Mouse (Mus musculus) olfactory bulb, adult 2 months (tissue): Measurements from ENCODE around the gene Nr1i3. TPM values are rescaled to one million over a fixed set of nuclear protein-coding genes. Genes with fewer than 3 reads are reported as not detected.

Experiments
- H3K27ac ChIP-seq: fragments of 200-500 bp; 2 replicates; pipeline ENCODE4 v1.5.1; 2012; ENCODE audit warnings: low read depth, low read length; ENCODE audit not compliant: insufficient read depth
- H3K4me1 ChIP-seq: fragments of 200-500 bp; 2 replicates; pipeline ENCODE4 v1.6.1; 2012; ENCODE audit warnings: low read length; ENCODE audit not compliant: control insufficient read depth, insufficient read depth
- H3K4me3 ChIP-seq: fragments of 200-500 bp; 2 replicates; pipeline ENCODE4 v1.5.1; 2012; ENCODE audit warnings: mild to moderate bottlenecking, low read depth, low read length, moderate library complexity; ENCODE audit not compliant: insufficient read depth
- CTCF ChIP-seq: fragments of 200-500 bp; IDR thresholded peaks from 2 replicates; pipeline ENCODE4 v1.5.1; 2012; ENCODE audit warnings: low read depth, mild to moderate bottlenecking, low read length, moderate library complexity; ENCODE audit not compliant: insufficient read depth
- POLR2A ChIP-seq: fragments of 200-500 bp; IDR thresholded peaks from 2 replicates; pipeline ENCODE4 v1.6.1; 2012; ENCODE audit warnings: mild to moderate bottlenecking, low read depth, low read length, moderate library complexity; ENCODE audit not compliant: insufficient read depth
- WGBS: fragments of 180-500 bp; shearing (Covaris S2); methylation state at CpG from one replicate; pipeline ENCODE4 v1.1.7; 2018; 5-methylcytosine and 5-hydroxymethylcytosine counted together
- polyA plus RNA-seq: library from polyadenylated mRNA; stranded (reverse); fragments of >200 nt; gene quantifications from 2 replicates; pipeline ENCODE4 v1.2.4, GENCODE M21; 2012; ENCODE audit warnings: low replicate concordance; ENCODE audit not compliant: missing spikeins, insufficient read depth, insufficient read length

Gene Nr1i3
- polyA plus RNA-seq, 1 experiment = not detected

DNA sequence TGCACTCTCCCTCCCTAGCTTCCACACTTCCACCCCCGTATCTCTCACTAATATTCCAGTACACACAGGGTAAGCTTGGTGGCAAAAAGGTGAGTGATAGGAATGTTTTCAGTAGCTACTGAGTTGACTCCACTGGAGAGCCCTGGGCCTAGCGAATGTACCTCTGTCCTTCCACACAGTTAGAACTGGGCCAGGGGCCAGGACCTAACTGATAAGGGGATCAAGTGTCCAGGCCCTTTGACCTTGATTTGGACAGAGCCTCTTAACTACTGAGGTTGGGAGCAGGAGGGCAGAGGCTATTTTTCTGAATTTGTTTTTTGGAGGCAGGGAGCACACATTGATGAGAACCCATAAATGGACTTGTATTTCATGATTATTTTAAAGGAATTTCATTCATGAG is 10.0 kb downstream of the Nr1i3 start:
- TF ChIP-seq CTCF (no peak), POLR2A (no peak)
- WGBS = 94% methylated on average over 2 of the region's 2 CpGs
- no peak overlapping the region for H3K27ac ChIP-seq
- H3K4me1 ChIP-seq = peaks cover 14% of the 10 kb centered on the region
- no peak overlapping the region for H3K4me3 ChIP-seq

DNA sequence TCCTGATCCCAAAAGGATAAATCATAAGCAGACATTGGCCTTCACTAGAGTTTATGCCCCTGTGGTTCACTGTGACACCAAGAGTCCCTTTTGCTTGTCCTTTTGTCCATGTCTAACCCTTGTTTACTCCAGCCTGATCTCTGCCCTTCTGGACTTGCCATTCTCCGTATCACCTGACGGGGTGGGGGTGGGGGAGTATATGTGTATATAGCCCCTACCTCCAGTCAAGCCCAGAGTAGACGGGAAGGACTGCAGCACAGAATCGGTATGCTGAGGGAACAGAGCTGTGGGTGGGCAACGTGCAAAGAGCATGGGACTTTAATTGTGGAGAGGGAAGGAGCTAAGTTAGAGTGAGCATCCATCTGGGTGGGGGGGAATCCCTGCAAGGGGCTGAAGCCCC is 11.1 kb downstream of the Nr1i3 start, which contains the start of gene Apoa2:
TSS of gene Apoa2 (plus strand) at position 198 of the 400 bp plus-strand sequence.
- 84% methylated on average over 5 of the region's 5 CpGs for WGBS
- Histone ChIP-seq H3K4me3 (no peak within 1 kb of the TSS), H3K4me1 (peaks cover 14% of the 10 kb centered on the region), H3K27ac (no peak within 1 kb of the TSS)
- TF ChIP-seq CTCF = no peak
- TF ChIP-seq POLR2A = no peak

DNA sequence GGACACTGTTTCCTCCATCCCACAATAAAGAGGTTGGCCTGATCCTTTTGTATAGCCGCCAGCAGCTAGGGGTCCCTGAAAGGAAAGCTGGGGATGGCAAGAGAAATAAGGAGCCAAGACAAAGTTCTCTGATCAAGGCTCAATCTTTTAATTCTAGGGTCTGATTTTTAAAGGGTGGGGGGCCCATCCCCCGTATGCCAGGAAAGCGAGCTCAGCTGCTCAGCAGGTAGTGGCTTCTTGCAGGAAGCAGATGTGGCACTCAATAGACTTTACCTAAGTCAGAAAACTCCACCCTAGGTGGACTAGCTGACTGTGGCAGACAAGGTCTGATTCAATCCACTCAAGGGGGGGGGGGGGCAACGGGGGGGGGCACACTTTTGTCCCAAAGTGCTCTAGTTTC is 13.0 kb downstream of the Nr1i3 start:
- Histone ChIP-seq H3K4me3 (no peak overlapping the region), H3K27ac (no peak overlapping the region), H3K4me1 (peaks cover under 1% of the 10 kb centered on the region; the same call in 1 of the 2 replicates)
- WGBS = 58% methylated on average over 4 of the region's 4 CpGs
- no peak for TF ChIP-seq CTCF
- no peak for TF ChIP-seq POLR2A

DNA sequence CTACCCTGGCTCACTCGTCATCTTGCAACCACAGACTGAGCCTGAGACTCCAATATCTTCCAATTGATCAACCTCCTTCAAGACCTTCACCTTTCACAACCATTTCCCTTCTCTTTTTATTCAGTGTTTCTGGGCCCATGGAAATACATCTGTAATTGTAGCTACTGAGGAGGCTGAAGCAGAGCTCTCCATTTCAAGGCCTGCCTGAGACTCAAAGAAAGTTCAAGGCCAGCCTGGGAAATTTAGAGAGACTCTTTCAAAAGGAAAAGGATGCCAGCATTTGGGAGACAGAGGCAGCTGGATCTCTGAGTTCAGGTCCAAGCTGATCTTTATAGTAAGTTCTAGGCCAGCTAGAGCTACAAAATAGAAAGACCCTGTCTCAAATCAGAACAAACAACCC is 14.1 kb downstream of the Nr1i3 start:
- no peak overlapping the region for H3K27ac ChIP-seq
- TF ChIP-seq CTCF = no peak
- TF ChIP-seq POLR2A = no peak
- WGBS = 90% methylated on average over 1 of the region's 1 CpGs
- no peak overlapping the region for H3K4me3 ChIP-seq
- H3K4me1 ChIP-seq = no peaks in the 10 kb centered on the region

DNA sequence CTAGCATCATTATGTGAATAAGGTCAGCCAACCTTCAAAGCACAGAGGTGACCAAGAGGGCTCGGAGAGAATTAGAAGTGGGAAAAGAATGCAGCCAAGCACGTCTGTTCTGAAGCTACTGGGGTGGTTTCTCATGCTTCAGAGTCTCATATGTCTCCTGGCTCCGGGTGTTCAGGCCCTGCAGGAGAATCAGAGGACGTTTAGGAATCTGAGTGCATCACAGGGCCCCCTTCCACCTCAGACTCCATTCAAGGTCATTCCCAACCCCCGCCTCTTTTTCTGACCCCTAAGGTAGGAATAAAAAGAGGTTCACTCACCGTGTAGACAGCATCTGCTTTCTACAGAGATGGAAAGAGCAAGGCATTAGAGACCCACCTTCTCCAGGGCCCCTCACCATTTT is 16.0 kb downstream of the Nr1i3 start:
- 57% methylated on average over 6 of the region's 6 CpGs for WGBS
- Histone ChIP-seq H3K4me1 (no peaks in the 10 kb centered on the region), H3K27ac (no peak overlapping the region), H3K4me3 (no peak overlapping the region)
- TF ChIP-seq CTCF = no peak
- no peak for TF ChIP-seq POLR2A

DNA sequence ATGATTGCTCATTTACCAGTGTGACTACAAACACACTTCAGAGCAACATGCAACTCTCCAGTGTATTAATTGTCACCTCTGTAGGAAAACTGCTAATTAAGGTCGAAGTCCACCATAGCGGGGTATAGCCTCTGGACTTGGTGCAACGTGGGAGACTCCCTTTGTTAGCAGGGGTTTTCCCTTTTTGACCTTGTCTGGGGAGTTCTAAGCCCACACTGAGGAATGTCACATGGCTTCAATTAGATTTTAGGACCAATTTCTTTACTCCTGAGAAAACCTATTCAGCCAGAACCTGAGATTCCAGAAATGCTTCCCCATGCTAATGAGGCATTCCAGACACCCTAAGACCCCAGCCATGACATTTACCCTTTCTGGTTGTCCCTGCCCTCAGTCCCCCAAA is 16.4 kb downstream of the Nr1i3 start:
- no peak overlapping the region for H3K4me3 ChIP-seq
- no peak for TF ChIP-seq POLR2A
- no peak for TF ChIP-seq CTCF
- H3K27ac ChIP-seq = no peak overlapping the region
- H3K4me1 ChIP-seq = no peaks in the 10 kb centered on the region
- WGBS = 42% methylated on average over 3 of the region's 3 CpGs

DNA sequence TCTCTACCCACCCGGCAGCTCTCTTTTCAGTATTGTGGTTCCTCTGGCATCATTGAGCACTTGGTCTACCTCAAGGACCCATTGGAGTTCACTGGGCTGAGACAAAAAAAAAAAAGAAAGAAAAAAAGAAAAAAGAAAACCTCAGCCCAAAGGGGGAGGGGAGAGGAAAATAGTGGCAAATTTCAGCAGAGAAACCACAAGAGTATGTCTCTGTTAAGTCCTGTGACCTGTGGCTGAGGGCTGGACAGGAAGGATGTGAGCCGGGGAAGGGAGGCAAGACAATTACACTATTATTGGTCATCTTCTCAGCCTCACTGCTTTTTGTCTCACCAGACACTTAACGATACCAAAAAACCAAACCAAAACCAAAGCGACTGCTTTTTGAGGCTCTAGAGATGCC is 18.1 kb downstream of the Nr1i3 start:
- TF ChIP-seq POLR2A (no peak), CTCF (no peak)
- H3K27ac ChIP-seq = no peak overlapping the region
- 67% methylated on average over 4 of the region's 4 CpGs for WGBS
- no peak overlapping the region for H3K4me3 ChIP-seq
- H3K4me1 ChIP-seq = no peaks in the 10 kb centered on the region

DNA sequence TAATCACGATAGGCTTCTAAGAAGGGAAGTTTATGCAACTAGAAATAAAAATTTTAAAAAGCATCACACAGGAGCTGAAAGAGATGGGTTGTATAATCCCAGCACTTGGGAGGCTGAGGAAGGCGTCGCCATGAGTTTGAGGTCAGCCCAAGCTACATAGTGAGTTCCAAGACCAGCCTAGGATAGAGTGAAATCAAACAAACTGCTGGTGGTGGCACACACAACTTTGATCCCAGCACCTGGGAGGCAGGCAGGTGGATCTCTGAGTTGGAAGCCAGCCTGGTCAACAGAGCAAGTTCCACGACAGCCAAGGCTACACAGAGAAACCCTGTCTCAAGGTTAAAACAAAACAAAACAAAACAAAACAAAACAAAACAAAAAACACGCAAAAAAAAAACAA is 18.6 kb downstream of the Nr1i3 start:
- no peak overlapping the region for H3K27ac ChIP-seq
- H3K4me3 ChIP-seq = no peak overlapping the region
- 80% methylated on average over 5 of the region's 5 CpGs for WGBS
- TF ChIP-seq CTCF = no peak
- TF ChIP-seq POLR2A = no peak
- H3K4me1 ChIP-seq = no peaks in the 10 kb centered on the region

DNA sequence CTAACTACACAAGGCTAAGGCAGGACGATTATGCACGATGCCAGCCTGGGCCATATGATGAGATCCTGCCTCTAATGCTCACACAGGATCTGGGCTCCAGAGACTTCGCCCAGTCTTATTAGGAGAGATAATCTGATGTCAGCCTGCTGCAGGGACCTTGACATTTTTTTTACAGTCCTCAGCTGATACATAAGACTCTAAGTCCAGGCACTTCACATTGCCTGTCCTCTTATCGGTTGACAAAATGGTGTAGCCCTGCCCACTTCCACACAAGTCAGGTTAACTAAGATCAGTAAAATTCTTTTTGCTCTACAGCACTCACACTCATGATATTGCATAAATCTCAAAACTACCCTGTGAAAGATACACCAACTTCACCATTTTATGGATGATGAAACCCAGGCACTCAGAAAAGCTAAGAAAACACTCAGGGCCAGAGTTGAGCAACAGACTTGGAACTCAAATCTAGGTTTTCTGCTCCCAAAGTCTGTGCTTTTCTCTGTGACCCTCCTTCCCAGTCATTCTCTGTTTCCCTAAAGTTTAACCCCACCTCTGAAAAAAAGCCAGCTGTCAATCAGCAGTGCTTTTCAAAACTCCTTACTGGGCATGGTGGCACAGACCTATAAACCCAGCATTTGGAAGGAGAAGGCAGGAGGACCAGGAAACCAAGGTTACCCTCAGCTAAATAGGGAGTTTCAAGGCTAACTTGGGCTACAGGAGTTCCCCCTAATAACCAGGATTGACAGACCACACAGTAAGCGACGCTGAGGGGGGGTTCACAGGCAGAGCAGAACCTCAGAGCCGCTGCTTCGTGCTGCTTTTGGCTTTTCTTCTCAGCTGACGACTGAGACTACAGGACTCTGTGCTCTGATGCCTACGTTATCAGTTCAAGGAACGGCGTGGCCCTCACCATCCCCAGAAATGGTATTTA is 19.3 kb downstream of the Nr1i3 start:
- H3K4me3 ChIP-seq = no peak overlapping the region
- no peaks in the 10 kb centered on the region for H3K4me1 ChIP-seq
- TF ChIP-seq POLR2A (no peak), CTCF (no peak)
- whole genome bisulfite sequencing = 80% methylated on average over 12 of the region's 12 CpGs
- H3K27ac ChIP-seq = no peak overlapping the region

DNA sequence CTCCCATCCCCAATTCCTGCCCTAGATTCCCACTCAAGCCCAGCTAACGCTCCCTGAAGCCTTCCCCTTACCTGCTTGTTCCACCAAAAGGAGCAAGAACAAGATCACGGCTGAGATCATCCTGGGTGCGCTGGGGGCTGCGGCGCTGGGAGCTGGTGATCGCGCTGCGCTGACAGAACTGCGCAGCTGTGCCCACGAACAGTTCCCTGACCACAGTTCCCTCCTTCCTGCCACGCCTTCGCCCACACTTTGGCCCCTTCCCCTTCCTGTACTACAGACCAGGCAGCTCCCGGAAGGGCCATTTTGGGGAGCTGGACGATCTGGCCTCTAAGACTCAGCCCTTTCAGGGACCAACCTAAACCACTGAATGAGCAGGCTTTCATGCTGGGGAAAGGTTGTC is 20.4 kb downstream of the Nr1i3 start, which contains the start of gene Fcer1g:
TSS of gene Fcer1g (minus strand) at position 240 of the 400 bp plus-strand sequence.
- H3K4me3 ChIP-seq = no peak within 1 kb of the TSS
- TF ChIP-seq CTCF (no peak), POLR2A (no peak)
- 88% methylated on average over 14 of the region's 14 CpGs for WGBS
- no peak within 1 kb of the TSS for H3K27ac ChIP-seq
- no peaks in the 10 kb centered on the region for H3K4me1 ChIP-seq
